Mouse (Mus musculus) left cerebral cortex, postnatal 10 days (tissue): Measurements from ENCODE around the gene Hist1h2bf. TPM values are rescaled to one million over a fixed set of nuclear protein-coding genes. Genes with fewer than 3 reads are reported as not detected.
"Not testable (repeated sequence)": the region's sequence is repeated elsewhere in the genome, so short reads cannot be mapped to it uniquely, and the experiment has no call there.

Experiments
- DNase-seq, 2 experiments: peaks; one replicate each; pipeline ENCODE4 v3.0.0; 2021 to 2022; ENCODE audit warnings: low spot score in 2 of 2, mixed read lengths in 1 of 2; ENCODE audit errors: extremely low spot score in 1 of 2
- intact Hi-C: fragments of 180-260 bp; cut with DNase I; formaldehyde crosslinking; loops from one replicate; pipeline ENCODE4 v1.15.1; 2025
- total RNA-seq, 2 experiments: library from RNA; stranded (reverse); gene quantifications; 2 replicates each; pipeline ENCODE4 v1.2.3; 2021

Hist1h2bf gene
- total RNA-seq, 2 experiments from 2014 or later: 38.1 to 39.3 TPM

GRCm38 (mm10) chr13:23536076-23536822 is 37.7 kb downstream of the Hist1h2bf start:
- intact Hi-C loops: no loop called here
- no peak for DNase-seq

- intact Hi-C loops: not testable (repeated sequence)
- DNase-seq: peak; percentile 89 to 97
Measured at GRCm38 (mm10) chr13:23535137-23536075, 38.6 kb downstream of the Hist1h2bf start, which contains the start of gene Hist1h3g. Hist1h3g (plus strand) TSS chr13:23535422.

GRCm38 (mm10) chr13:23534368-23535131 is 39.4 kb downstream of the Hist1h2bf start:
- intact Hi-C loops: no loop called here
- DNase-seq: no peak

- intact Hi-C loops: not testable (repeated sequence)
- DNase-seq: peak; percentile 69 to 82
Measured at GRCm38 (mm10) chr13:23533560-23534367, 40.2 kb downstream of the Hist1h2bf start, which contains the start of gene Hist1h2af. Hist1h2af (plus strand) TSS chr13:23533906.

GRCm38 (mm10) chr13:23532262-23533075 is 41.5 kb downstream of the Hist1h2bf start:
- intact Hi-C loops: no loop called here
- no peak for DNase-seq

- intact Hi-C loops: no loop called here
- peak; percentile 97 to 99 for DNase-seq
Measured at GRCm38 (mm10) chr13:23530901-23531875, 42.8 kb downstream of the Hist1h2bf start, which contains the start of gene Hist1h4h. Hist1h4h (plus strand) TSS chr13:23531050.

GRCm38 (mm10) chr13:23530181-23530900 is 43.7 kb downstream of the Hist1h2bf start:
- DNase-seq: peak; percentile 45 to 68
- intact Hi-C loops: no loop called here

GRCm38 (mm10) chr13:23529480-23530165 is 44.4 kb downstream of the Hist1h2bf start:
- DNase-seq: no peak
- intact Hi-C loops: no loop called here

GRCm38 (mm10) chr13:23529005-23529404 is 45.0 kb downstream of the Hist1h2bf start:
- no peak for DNase-seq
- intact Hi-C loops: no loop called here

- peak; percentile 85 to 92 for DNase-seq
- intact Hi-C loops: no loop called here
Measured at GRCm38 (mm10) chr13:23526312-23526711, 47.7 kb downstream of the Hist1h2bf start.

GRCm38 (mm10) chr13:23525901-23526300 is 48.1 kb downstream of the Hist1h2bf start:
- no peak for DNase-seq
- intact Hi-C loops: no loop called here

- DNase-seq: peak in 1 of 2 experiments; percentile 81
- intact Hi-C loops: loop anchor here (5.0 kb wide), 1 partner anchor 1497 kb away; no protein-coding TSS in a partner anchor
Measured at GRCm38 (mm10) chr13:23524654-23525053, 49.3 kb downstream of the Hist1h2bf start.

- no peak for DNase-seq
- intact Hi-C loops: loop anchor here (5.0 kb wide), 1 partner anchor 1497 kb away; no protein-coding TSS in a partner anchor
Measured at GRCm38 (mm10) chr13:23523976-23524375, 50.0 kb downstream of the Hist1h2bf start.
